Mouse (Mus musculus) small intestine, adult 2 months (tissue): ENCODE results near the gene Cd109.

Experiments used
- CTCF ChIP-seq: fragments of 200-500 bp; IDR thresholded peaks from 2 replicates; pipeline ENCODE4 v1.5.1; 2012; ENCODE audit warnings: low read depth, mild to moderate bottlenecking, control low read depth, inconsistent platforms, low read length, moderate library complexity, mixed read lengths; ENCODE audit not compliant: insufficient replicate concordance, insufficient read length; ENCODE audit errors: extremely low read depth
- POLR2A ChIP-seq: fragments of 200-500 bp; IDR thresholded peaks from 2 replicates; pipeline ENCODE4 v1.6.1; 2012; ENCODE audit warnings: low read depth, mild to moderate bottlenecking, control low read depth, inconsistent platforms, low read length, moderate library complexity

DNA sequence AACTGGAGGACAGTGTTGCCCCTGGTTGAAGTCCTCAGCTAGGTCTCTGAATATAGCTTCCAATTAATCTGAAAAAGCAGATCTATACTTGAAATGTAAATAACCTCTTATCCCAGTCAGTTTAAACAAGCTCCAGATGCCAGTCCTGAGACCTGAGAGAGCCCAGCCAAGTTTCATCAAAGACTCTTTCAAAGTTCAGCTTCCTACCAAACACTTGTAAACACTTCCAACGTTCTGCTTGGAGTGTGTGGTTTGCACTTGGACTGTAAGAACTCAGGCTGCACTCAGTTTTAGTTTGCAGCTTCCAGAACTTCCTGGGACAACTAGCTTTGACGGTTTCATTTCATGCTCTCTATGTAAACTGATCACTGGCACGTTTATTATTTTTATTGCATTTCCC is 120.2 kb downstream of the Cd109 start:
- no peak for TF ChIP-seq CTCF
- no peak for TF ChIP-seq POLR2A
